Mouse (Mus musculus): ENCODE measurements at regions not wholly inside any gene's neighbourhood (a gene's known extent, or its start where the extent isn't known, plus 50 kb on each side); places are given as distances from the start of the nearest gene placed in this dataset.
A peak's percentile ranks its signal among the peaks of the same experiment; 100 is the strongest.

DNA sequence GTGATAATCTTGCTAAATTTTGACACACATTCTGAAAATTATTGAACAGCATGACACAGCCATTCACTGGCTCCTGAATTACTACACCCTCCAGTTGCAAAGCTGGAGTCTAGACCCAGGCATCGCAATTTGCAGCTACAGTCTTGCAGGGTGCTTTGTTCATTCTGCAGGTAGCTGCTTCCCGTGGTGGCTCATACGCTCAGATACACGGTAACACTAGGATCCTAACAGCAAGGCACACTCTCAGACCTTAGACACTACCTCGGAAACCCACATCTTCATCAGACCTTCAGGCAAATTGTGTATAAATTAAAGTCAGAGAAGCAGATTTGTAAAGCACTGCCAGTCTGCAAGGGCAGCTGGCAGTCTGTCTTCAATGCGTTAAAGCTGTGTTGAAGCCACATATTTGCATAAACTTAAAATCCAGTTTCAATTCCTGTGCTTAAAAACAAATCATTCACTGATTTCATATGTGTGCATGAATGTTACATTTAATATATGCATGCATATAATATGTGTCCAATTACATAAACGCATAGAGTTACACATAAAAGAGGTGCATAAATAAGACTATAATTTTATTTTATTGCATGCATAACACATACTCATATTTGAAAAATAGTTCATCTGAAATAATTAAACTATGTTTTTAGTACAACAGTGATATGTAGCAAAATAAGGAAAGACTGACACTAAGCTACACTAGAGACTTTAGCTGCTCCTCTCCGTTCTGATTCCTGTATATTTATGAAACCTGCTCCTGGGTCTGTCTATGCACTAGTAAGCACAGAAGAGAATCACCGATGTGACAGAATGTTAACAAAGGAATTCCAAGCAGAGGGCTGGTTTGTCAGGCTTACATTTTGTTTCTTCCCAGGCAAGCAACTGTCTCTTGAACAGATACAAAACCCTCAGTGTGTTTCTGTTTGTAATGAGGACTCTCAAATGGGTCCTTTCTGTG, 227.5 kb upstream of the Itga1 start:
- no peak for DNase-seq (ENCODE audit: extremely low read depth, low read depth, low spot score)
- H3K4me1 ChIP-seq (ENCODE audit: control insufficient read depth, insufficient read depth, low read length), result no peaks in the 10 kb centered on the region
- no peaks in the 10 kb centered on the region for H3K79me2 ChIP-seq (ENCODE audit: control insufficient read depth, insufficient read depth, low read length)
- H3K27ac ChIP-seq (replicated peaks; ENCODE audit: insufficient read depth, low read depth, low read length), result no peak overlapping the region
- no peak for TF ChIP-seq POLR2A (IDR thresholded peaks at IDR 0.05; ENCODE audit: extremely low read depth, insufficient read depth, low read length)
- TF ChIP-seq CTCF (IDR thresholded peaks at IDR 0.05; ENCODE audit: low read depth, low read length), result no peak
- no peaks in the 10 kb centered on the region for H3K36me3 ChIP-seq (ENCODE audit: control insufficient read depth, insufficient read depth, low read length)
- WGBS, result 87% methylated on average over 9 of the region's 9 CpGs
- no peaks in the 10 kb centered on the region for H3K27me3 ChIP-seq (ENCODE audit: control insufficient read depth, insufficient read depth, low read length)
- H3K4me3 ChIP-seq (ENCODE audit: insufficient read depth, low read depth, low read length), result no peak overlapping the region
- H3K9ac ChIP-seq (ENCODE audit: low read depth, low read length), result no peak overlapping the region

DNA sequence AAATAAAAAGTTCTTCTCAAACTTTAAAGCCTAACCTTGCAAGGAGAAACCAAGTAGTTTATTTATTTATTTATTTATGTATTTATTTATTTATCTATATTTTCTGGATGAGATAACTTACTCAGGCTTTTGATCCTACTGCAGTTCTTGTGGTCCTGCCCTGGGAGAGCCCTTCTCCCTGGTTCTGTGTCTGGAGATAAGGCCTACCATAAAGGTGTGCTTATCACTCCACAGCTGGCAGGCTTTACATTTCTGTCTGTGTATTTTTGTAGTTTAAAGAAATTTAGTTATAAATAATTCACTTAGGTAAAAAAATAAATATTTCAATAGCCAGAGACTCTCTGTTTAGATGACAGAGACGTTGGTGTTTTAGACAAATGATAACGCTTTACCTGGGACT, 224.5 kb upstream of the Itga1 start:
- Histone ChIP-seq H3K79me2 (ENCODE audit: control insufficient read depth, insufficient read depth, low read length) (no peaks in the 10 kb centered on the region), H3K9ac (ENCODE audit: low read depth, low read length) (no peak overlapping the region), H3K27ac (replicated peaks; ENCODE audit: insufficient read depth, low read depth, low read length) (no peak overlapping the region), H3K27me3 (ENCODE audit: control insufficient read depth, insufficient read depth, low read length) (no peaks in the 10 kb centered on the region), H3K36me3 (ENCODE audit: control insufficient read depth, insufficient read depth, low read length) (no peaks in the 10 kb centered on the region), H3K4me3 (ENCODE audit: insufficient read depth, low read depth, low read length) (no peak overlapping the region), H3K4me1 (ENCODE audit: control insufficient read depth, insufficient read depth, low read length) (no peaks in the 10 kb centered on the region)
- DNase-seq (ENCODE audit: extremely low read depth, low read depth, low spot score), result no peak
- TF ChIP-seq CTCF (IDR thresholded peaks at IDR 0.05; ENCODE audit: low read depth, low read length) (no peak), POLR2A (IDR thresholded peaks at IDR 0.05; ENCODE audit: extremely low read depth, insufficient read depth, low read length) (no peak)
- WGBS, result 88% methylated on average over 2 of the region's 2 CpGs

DNA sequence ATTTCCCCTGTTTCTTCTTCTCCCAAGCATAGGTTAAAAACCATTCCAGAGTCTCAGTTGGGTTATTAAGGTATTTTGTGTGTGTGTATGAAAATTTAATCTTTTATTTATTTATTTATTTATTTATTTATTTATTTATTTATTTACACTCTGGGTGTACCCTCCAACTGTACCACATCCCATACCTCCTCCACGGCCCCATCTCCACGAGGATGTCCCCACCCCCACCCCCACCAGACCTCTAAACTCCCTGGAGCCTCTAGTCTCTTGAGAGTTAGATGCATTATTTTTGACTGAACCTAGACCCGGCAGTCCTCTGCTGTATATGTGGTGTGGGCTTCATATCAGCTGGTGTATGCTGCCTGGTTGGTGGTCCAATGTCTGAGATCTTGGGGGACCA, 214.9 kb upstream of the Itga1 start:
- 75% methylated on average over 3 of the region's 3 CpGs for WGBS
- Histone ChIP-seq H3K4me1 (ENCODE audit: control insufficient read depth, insufficient read depth, low read length) (no peaks in the 10 kb centered on the region), H3K9ac (ENCODE audit: low read depth, low read length) (no peak overlapping the region), H3K4me3 (ENCODE audit: insufficient read depth, low read depth, low read length) (no peak overlapping the region), H3K36me3 (ENCODE audit: control insufficient read depth, insufficient read depth, low read length) (no peaks in the 10 kb centered on the region), H3K27me3 (ENCODE audit: control insufficient read depth, insufficient read depth, low read length) (no peaks in the 10 kb centered on the region), H3K27ac (replicated peaks; ENCODE audit: insufficient read depth, low read depth, low read length) (no peak overlapping the region), H3K79me2 (ENCODE audit: control insufficient read depth, insufficient read depth, low read length) (no peaks in the 10 kb centered on the region)
- TF ChIP-seq CTCF (IDR thresholded peaks at IDR 0.05; ENCODE audit: low read depth, low read length), result no peak
- no peak for TF ChIP-seq POLR2A (IDR thresholded peaks at IDR 0.05; ENCODE audit: extremely low read depth, insufficient read depth, low read length)
- no peak for DNase-seq (ENCODE audit: extremely low read depth, low read depth, low spot score)

DNA sequence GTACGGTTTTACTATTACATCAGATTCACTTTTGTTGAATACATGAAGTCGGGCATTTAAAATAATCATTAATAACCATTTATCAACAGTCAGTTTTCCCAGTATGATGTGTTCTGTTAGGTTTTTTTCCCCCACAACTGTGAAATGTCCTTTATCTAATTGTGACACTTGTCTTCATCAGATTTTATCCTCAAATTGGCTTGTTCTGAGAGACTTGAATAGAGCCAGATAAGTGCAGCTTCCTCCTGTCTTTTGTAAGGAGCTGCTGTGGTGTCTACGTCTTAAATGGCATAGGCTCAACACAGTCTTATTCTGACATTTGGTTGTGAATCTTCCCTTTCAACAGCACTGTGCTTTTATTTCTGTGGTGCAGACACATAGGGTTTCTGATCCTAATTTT, 206.8 kb upstream of the Itga1 start:
- Histone ChIP-seq H3K4me3 (ENCODE audit: insufficient read depth, low read depth, low read length) (no peak overlapping the region), H3K79me2 (ENCODE audit: control insufficient read depth, insufficient read depth, low read length) (no peaks in the 10 kb centered on the region)
- no peak for DNase-seq (ENCODE audit: extremely low read depth, low read depth, low spot score)

DNA sequence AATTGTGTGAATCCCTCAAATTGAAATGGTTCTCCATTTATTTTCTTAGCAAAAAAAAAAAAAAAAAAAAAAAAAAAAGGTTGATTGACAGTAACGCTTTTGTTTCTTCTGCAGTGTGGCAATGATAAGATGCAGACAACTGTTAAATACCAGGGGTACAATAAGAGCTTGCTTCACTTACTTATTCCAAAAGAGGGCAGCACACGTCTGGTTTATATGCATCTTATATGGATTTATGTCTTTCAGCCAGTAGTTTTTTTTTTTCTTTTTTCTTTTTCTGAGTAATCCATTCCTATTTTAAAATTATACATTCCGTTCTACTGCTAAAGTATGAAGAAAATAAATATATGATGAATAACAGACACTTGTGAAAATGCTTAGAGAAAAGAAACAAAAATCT, 185.6 kb upstream of the Itga1 start:
- Histone ChIP-seq H3K27ac (replicated peaks; ENCODE audit: insufficient read depth, low read depth, low read length) (no peak overlapping the region), H3K9ac (ENCODE audit: low read depth, low read length) (no peak overlapping the region), H3K4me3 (ENCODE audit: insufficient read depth, low read depth, low read length) (no peak overlapping the region), H3K36me3 (ENCODE audit: control insufficient read depth, insufficient read depth, low read length) (no peaks in the 10 kb centered on the region), H3K79me2 (ENCODE audit: control insufficient read depth, insufficient read depth, low read length) (no peaks in the 10 kb centered on the region), H3K27me3 (ENCODE audit: control insufficient read depth, insufficient read depth, low read length) (no peaks in the 10 kb centered on the region), H3K4me1 (ENCODE audit: control insufficient read depth, insufficient read depth, low read length) (no peaks in the 10 kb centered on the region)
- TF ChIP-seq CTCF (IDR thresholded peaks at IDR 0.05; ENCODE audit: low read depth, low read length), result peak; percentile 29; the same call in 1 of the 2 replicates
- no peak for TF ChIP-seq POLR2A (IDR thresholded peaks at IDR 0.05; ENCODE audit: extremely low read depth, insufficient read depth, low read length)
- WGBS, result 38% methylated on average over 3 of the region's 3 CpGs
- peak; percentile 10 for DNase-seq (ENCODE audit: extremely low read depth, low read depth, low spot score)

More for the DNA sequence above, 206.8 kb upstream of the Itga1 start:
- Histone ChIP-seq H3K36me3 (ENCODE audit: control insufficient read depth, insufficient read depth, low read length) (no peaks in the 10 kb centered on the region), H3K27ac (replicated peaks; ENCODE audit: insufficient read depth, low read depth, low read length) (no peak overlapping the region), H3K9ac (ENCODE audit: low read depth, low read length) (no peak overlapping the region), H3K4me1 (ENCODE audit: control insufficient read depth, insufficient read depth, low read length) (no peaks in the 10 kb centered on the region), H3K27me3 (ENCODE audit: control insufficient read depth, insufficient read depth, low read length) (no peaks in the 10 kb centered on the region)
- TF ChIP-seq POLR2A (IDR thresholded peaks at IDR 0.05; ENCODE audit: extremely low read depth, insufficient read depth, low read length) (no peak), CTCF (IDR thresholded peaks at IDR 0.05; ENCODE audit: low read depth, low read length) (no peak)
- WGBS, result 79% methylated on average over 3 of the region's 3 CpGs

DNA sequence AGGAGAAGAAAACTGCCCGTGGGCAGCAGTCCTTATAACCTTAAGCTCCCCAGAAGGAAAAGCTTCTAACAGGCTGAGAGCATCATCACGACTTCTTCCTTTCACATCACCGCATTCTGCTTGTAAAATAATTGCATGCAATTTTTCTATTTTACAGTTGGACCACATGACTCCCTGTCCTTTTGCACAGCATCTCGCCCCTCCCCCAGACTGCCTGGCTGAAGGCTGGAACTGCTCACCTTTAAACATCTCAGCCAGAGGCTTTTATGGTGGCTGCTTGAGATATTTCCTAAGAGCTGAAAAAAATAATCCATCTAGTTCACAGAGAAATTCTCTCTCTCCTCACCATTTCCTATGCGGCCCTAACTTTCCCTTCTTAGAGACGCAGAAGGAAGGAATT, 164.4 kb upstream of the Itga1 start:
- H3K79me2 ChIP-seq (ENCODE audit: control insufficient read depth, insufficient read depth, low read length), result no peaks in the 10 kb centered on the region
- H3K36me3 ChIP-seq (ENCODE audit: control insufficient read depth, insufficient read depth, low read length), result no peaks in the 10 kb centered on the region
- H3K27me3 ChIP-seq (ENCODE audit: control insufficient read depth, insufficient read depth, low read length), result no peaks in the 10 kb centered on the region
- no peak overlapping the region for H3K4me3 ChIP-seq (ENCODE audit: insufficient read depth, low read depth, low read length)
- 69% methylated on average over 6 of the region's 6 CpGs for WGBS
- no peak overlapping the region for H3K9ac ChIP-seq (ENCODE audit: low read depth, low read length)
- TF ChIP-seq CTCF (IDR thresholded peaks at IDR 0.05; ENCODE audit: low read depth, low read length) (no peak), POLR2A (IDR thresholded peaks at IDR 0.05; ENCODE audit: extremely low read depth, insufficient read depth, low read length) (no peak)
- H3K27ac ChIP-seq (replicated peaks; ENCODE audit: insufficient read depth, low read depth, low read length), result no peak overlapping the region
- H3K4me1 ChIP-seq (ENCODE audit: control insufficient read depth, insufficient read depth, low read length), result no peaks in the 10 kb centered on the region
- no peak for DNase-seq (ENCODE audit: extremely low read depth, low read depth, low spot score)

Measured in liver, adult 2 months (tissue).